Mouse (Mus musculus) embryonic facial prominence, embryonic 11.5 days (tissue): Measurements from ENCODE around the gene Gm7544. TPM values are rescaled to one million over a fixed set of nuclear protein-coding genes. Genes with fewer than 3 reads are reported as not detected.

Source experiments
- ATAC-seq: fragments of 200-750 bp; cut with Nextera tagmentation; replicated peaks from 2 replicates; pipeline ENCODE4 v1.8.0; 2017; ENCODE audit warnings: low read depth; ENCODE audit not compliant: insufficient number of reproducible peaks, low FRiP score, low TSS enrichment
- DNase-seq: peaks from one replicate; pipeline ENCODE4 v3.0.0-alpha.2; 2015; ENCODE audit warnings: low spot score
- H3K27ac ChIP-seq: fragments of 300-500 bp; sonication (generic); replicated peaks from 2 replicates; pipeline ENCODE4 v1.5.1; 2014; ENCODE audit warnings: mild to moderate bottlenecking, low read depth, low read length, control low read depth
- H3K27me3 ChIP-seq: fragments of 300-500 bp; sonication (generic); 2 replicates; pipeline ENCODE4 v1.6.1; 2014; ENCODE audit warnings: mild to moderate bottlenecking, low read length, moderate library complexity, mixed read lengths; ENCODE audit not compliant: control insufficient read depth, insufficient read depth
- H3K36me3 ChIP-seq: fragments of 300-500 bp; sonication (generic); replicated peaks from 2 replicates; pipeline ENCODE4 v1.6.1; 2014; ENCODE audit warnings: low read depth, mild to moderate bottlenecking, low read length, moderate library complexity, mixed read lengths; ENCODE audit not compliant: control insufficient read depth, insufficient read depth
- H3K4me1 ChIP-seq: fragments of 300-500 bp; sonication (generic); 2 replicates; pipeline ENCODE4 v1.6.1; 2014; ENCODE audit warnings: low read length, mixed read lengths; ENCODE audit not compliant: control insufficient read depth, insufficient read depth
- H3K4me2 ChIP-seq: fragments of 300-500 bp; sonication (generic); 2 replicates; pipeline ENCODE4 v1.6.1; 2014; ENCODE audit warnings: low read depth, mild to moderate bottlenecking, control low read depth, low read length, moderate library complexity
- H3K4me3 ChIP-seq: fragments of 300-500 bp; sonication (generic); 2 replicates; pipeline ENCODE4 v1.5.1; 2014; ENCODE audit warnings: low read depth, low read length, control low read depth
- H3K9ac ChIP-seq: fragments of 300-500 bp; sonication (generic); replicated peaks from 2 replicates; pipeline ENCODE4 v1.6.1; 2014; ENCODE audit warnings: mild to moderate bottlenecking, control low read depth, low read length
- H3K9me3 ChIP-seq: fragments of 300-500 bp; sonication (generic); replicated peaks from 2 replicates; pipeline ENCODE4 v1.6.1; 2016; ENCODE audit warnings: mild to moderate bottlenecking, low read length, inconsistent platforms, mixed read lengths; ENCODE audit not compliant: control insufficient read depth
- WGBS: fragments of 180-500 bp; shearing (Covaris S2); extraction: QIAGEN DNeasy Blood & Tissue Kit; methylation state at CpG from one replicate; pipeline ENCODE4 v1.1.7; 2014; 5-methylcytosine and 5-hydroxymethylcytosine counted together
- polyA plus RNA-seq: library from polyadenylated mRNA; unstranded; fragments of >200 nt; fragmentation: Nextera tagmentation; extraction: Ambion mirVana; gene quantifications from 2 replicates; pipeline ENCODE4 v1.2.1, GENCODE M21; 2014

The Gm7544 gene
- polyA plus RNA-seq, 1 experiment from 2014 or later = not detected

- no peak overlapping the region for H3K4me3 ChIP-seq
- no peaks in the 10 kb centered on the region for H3K36me3 ChIP-seq
- no peak for DNase-seq
- H3K4me1 ChIP-seq = no peaks in the 10 kb centered on the region
- ATAC-seq = no peak
- H3K9ac ChIP-seq = no peak overlapping the region
- H3K4me2 ChIP-seq = no peak overlapping the region
- H3K9me3 ChIP-seq = no peaks in the 10 kb centered on the region
- no peaks in the 10 kb centered on the region for H3K27me3 ChIP-seq
- no peak overlapping the region for H3K27ac ChIP-seq
Measured at GRCm38 (mm10) chr1:82977840-82978239, 22.0 kb upstream of the Gm7544 start.

GRCm38 (mm10) chr1:82975750-82976149, 19.9 kb upstream of the Gm7544 start:
- Histone ChIP-seq H3K4me3 (no peak overlapping the region), H3K27me3 (no peaks in the 10 kb centered on the region), H3K9ac (no peak overlapping the region), H3K9me3 (no peaks in the 10 kb centered on the region), H3K36me3 (no peaks in the 10 kb centered on the region), H3K4me1 (no peaks in the 10 kb centered on the region), H3K27ac (no peak overlapping the region), H3K4me2 (no peak overlapping the region)
- DNase-seq (no peak), ATAC-seq (no peak)
- 75% methylated on average over 5 of the region's 5 CpGs for WGBS

- no peak overlapping the region for H3K27ac ChIP-seq
- no peak for DNase-seq
- no peaks in the 10 kb centered on the region for H3K36me3 ChIP-seq
- WGBS = 88% methylated on average over 9 of the region's 9 CpGs
- no peaks in the 10 kb centered on the region for H3K9me3 ChIP-seq
- no peaks in the 10 kb centered on the region for H3K4me1 ChIP-seq
- H3K27me3 ChIP-seq = no peaks in the 10 kb centered on the region
- H3K4me2 ChIP-seq = no peak overlapping the region
- no peak overlapping the region for H3K4me3 ChIP-seq
- H3K9ac ChIP-seq = no peak overlapping the region
- ATAC-seq = no peak
Measured at GRCm38 (mm10) chr1:82974342-82974741, 18.5 kb upstream of the Gm7544 start.

- Histone ChIP-seq H3K9ac (no peak overlapping the region), H3K4me1 (no peaks in the 10 kb centered on the region), H3K36me3 (no peaks in the 10 kb centered on the region), H3K4me3 (no peak overlapping the region), H3K27me3 (no peaks in the 10 kb centered on the region), H3K9me3 (no peaks in the 10 kb centered on the region), H3K4me2 (no peak overlapping the region), H3K27ac (no peak overlapping the region)
- ATAC-seq = no peak
- no peak for DNase-seq
- 83% methylated on average over 6 of the region's 6 CpGs for WGBS
Measured at GRCm38 (mm10) chr1:82973901-82974300, 18.1 kb upstream of the Gm7544 start.

- no peaks in the 10 kb centered on the region for H3K4me1 ChIP-seq
- H3K27me3 ChIP-seq = no peaks in the 10 kb centered on the region
- no peak overlapping the region for H3K9ac ChIP-seq
- no peak overlapping the region for H3K27ac ChIP-seq
- no peak for ATAC-seq
- H3K4me2 ChIP-seq = no peak overlapping the region
- H3K36me3 ChIP-seq = no peaks in the 10 kb centered on the region
- WGBS = 84% methylated on average over 1 of the region's 1 CpGs
- no peaks in the 10 kb centered on the region for H3K9me3 ChIP-seq
- DNase-seq = no peak
- no peak overlapping the region for H3K4me3 ChIP-seq
Measured at GRCm38 (mm10) chr1:82973244-82973643, 17.4 kb upstream of the Gm7544 start.

- Histone ChIP-seq H3K4me2 (no peak overlapping the region), H3K36me3 (no peaks in the 10 kb centered on the region), H3K4me1 (no peaks in the 10 kb centered on the region), H3K9ac (no peak overlapping the region), H3K27me3 (no peaks in the 10 kb centered on the region), H3K27ac (no peak overlapping the region), H3K4me3 (no peak overlapping the region), H3K9me3 (no peaks in the 10 kb centered on the region)
- WGBS = 55% methylated on average over 4 of the region's 4 CpGs
- DNase-seq (no peak), ATAC-seq (no peak)
Measured at GRCm38 (mm10) chr1:82972046-82972445, 16.2 kb upstream of the Gm7544 start.

- Histone ChIP-seq H3K9ac (no peak overlapping the region), H3K4me2 (no peak overlapping the region), H3K4me3 (no peak overlapping the region), H3K36me3 (no peaks in the 10 kb centered on the region), H3K27me3 (no peaks in the 10 kb centered on the region), H3K27ac (no peak overlapping the region), H3K4me1 (no peaks in the 10 kb centered on the region), H3K9me3 (no peaks in the 10 kb centered on the region)
- ATAC-seq (0 out of 2 replicates have a peak, but pooled peaks have one; percentile 56), DNase-seq (no peak)
- 67% methylated on average over 3 of the region's 3 CpGs for WGBS
Measured at GRCm38 (mm10) chr1:82966413-82966812, 10.6 kb upstream of the Gm7544 start.

- no peaks in the 10 kb centered on the region for H3K9me3 ChIP-seq
- H3K4me2 ChIP-seq = no peak within 1 kb of the TSS
- H3K4me3 ChIP-seq = no peak within 1 kb of the TSS
- DNase-seq (no peak), ATAC-seq (no peak)
- H3K27ac ChIP-seq = no peak within 1 kb of the TSS
- no peaks in the 10 kb centered on the region for H3K27me3 ChIP-seq
- H3K4me1 ChIP-seq = no peaks in the 10 kb centered on the region
- no peak within 1 kb of the TSS for H3K9ac ChIP-seq
- H3K36me3 ChIP-seq = no peaks in the 10 kb centered on the region
- WGBS = 86% methylated on average over 6 of the region's 11 CpGs
Measured at GRCm38 (mm10) chr1:82959870-82960385, 4.1 kb upstream of the Gm7544 start, which contains the start of gene Gm47955. TSS of gene Gm47955 (plus strand) at chr1:82960286.
